Mouse (Mus musculus): ENCODE measurements at regions not wholly inside any gene's neighbourhood (a gene's known extent, or its start where the extent isn't known, plus 50 kb on each side); places are given as distances from the start of the nearest gene placed in this dataset.
A peak's percentile ranks its signal among the peaks of the same experiment; 100 is the strongest.
"Not testable (repeated sequence)": the region's sequence is repeated elsewhere in the genome, so short reads cannot be mapped to it uniquely, and the experiment has no call there.

GRCm38 (mm10) chr17:13504827-13505268 lies 150.5 kb downstream of the Tcp10c start:
- not testable (repeated sequence) for H3K36me3 ChIP-seq (ENCODE audit: control insufficient read depth, insufficient read depth, low read length); H3K4me3 ChIP-seq (ENCODE audit: low read depth, low read length); H3K9me3 ChIP-seq (ENCODE audit: control insufficient read depth, low read length); H3K4me2 ChIP-seq (ENCODE audit: low read depth, low read length, severe bottlenecking); H3K4me1 ChIP-seq (replicated peaks; ENCODE audit: control insufficient read depth, insufficient read depth, low read length); H3K9ac ChIP-seq (ENCODE audit: low read length); H3K27me3 ChIP-seq (ENCODE audit: control insufficient read depth, insufficient read depth, low read length); H3K27ac ChIP-seq (ENCODE audit: low read depth, low read length)
- DNase-seq (ENCODE audit: low spot score): peak; percentile 59
- WGBS: 43% methylated on average over 8 of the region's 9 CpGs
- peak; percentile 93 for ATAC-seq (replicated peaks; ENCODE audit: low FRiP score)

DNA sequence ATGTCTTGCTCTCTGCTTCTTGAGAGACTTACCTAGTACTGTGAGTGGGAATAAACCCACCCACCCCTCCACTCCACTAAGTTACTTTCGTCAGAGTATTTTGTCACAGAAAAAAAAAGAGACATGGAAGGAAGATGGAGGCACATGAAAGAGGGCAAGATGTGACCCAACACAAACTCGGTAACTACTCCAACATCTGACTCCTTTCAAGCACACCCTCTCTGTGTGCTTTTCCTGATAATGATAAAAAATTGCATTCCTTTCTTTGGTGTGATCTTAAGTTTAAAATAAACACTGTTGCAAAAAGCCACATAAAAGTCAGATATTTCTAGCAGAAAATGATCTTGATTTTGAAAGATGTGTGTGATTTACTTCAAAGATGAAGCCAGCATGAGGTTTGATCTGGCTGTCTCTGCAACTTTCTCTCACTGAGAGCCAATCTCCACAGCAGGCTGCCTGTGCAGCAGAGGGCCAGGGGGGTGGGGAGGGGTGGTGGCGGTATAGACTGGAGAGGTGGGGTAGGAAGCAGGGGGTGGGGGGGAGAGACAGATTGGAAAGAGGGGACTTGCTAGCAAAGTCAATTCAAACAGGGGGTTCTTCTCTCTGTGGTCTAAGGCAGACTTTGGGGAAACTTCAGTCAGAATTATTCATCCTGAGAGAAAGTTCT lies 153.2 kb downstream of the Tcp10c start:
- not testable (repeated sequence) for H3K36me3 ChIP-seq (ENCODE audit: control insufficient read depth, insufficient read depth, low read length); DNase-seq (ENCODE audit: low spot score)

DNA sequence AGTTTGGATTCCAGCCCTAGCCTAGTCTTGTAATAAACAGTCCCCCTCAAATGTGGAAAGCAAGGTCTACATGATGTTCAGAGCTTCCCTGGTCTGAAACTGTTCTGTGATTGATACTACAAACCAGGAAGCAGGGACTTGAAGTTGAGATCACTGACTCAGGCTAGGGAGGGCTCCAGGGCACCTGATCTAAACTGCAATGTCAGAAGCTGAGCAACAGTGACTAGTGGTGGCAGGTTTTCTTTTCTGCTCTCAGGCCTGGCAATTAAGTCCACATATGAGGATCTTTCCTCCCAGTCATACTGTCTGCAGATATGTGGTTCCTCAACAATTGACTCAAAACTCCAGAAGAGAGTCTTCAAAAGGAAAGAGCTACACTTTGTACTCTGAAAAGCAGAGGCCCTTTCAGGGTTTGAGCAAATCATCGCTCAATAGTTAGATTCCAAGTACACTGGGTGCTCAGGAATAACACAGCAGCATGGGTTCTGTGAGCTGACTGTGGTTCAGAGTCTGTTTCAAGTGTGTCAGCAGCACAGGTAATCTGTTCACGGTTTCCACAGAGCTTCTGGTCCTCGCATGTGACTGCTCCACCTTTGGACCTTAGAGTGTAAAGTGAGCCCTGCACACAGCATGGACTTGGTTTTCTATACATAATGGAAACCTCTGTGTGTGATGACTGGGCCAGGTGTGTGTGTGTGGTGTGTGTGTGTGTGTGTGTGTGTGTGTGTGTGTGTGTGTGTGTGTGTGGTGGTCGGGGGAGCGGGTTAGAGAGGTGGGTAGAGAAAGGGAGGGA lies 165.2 kb downstream of the Tcp10c start:
- not testable (repeated sequence) for H3K36me3 ChIP-seq (ENCODE audit: control insufficient read depth, insufficient read depth, low read length); H3K27me3 ChIP-seq (ENCODE audit: control insufficient read depth, insufficient read depth, low read length); H3K4me2 ChIP-seq (ENCODE audit: low read depth, low read length, severe bottlenecking); H3K9ac ChIP-seq (ENCODE audit: low read length); ATAC-seq (replicated peaks; ENCODE audit: low FRiP score); DNase-seq (ENCODE audit: low spot score); H3K4me1 ChIP-seq (replicated peaks; ENCODE audit: control insufficient read depth, insufficient read depth, low read length); H3K9me3 ChIP-seq (ENCODE audit: control insufficient read depth, low read length); H3K4me3 ChIP-seq (ENCODE audit: low read depth, low read length); H3K27ac ChIP-seq (ENCODE audit: low read depth, low read length)
- 92% methylated on average over 4 of the region's 5 CpGs for WGBS

More for the DNA sequence above, 153.2 kb downstream of the Tcp10c start:
- 56% methylated on average over 2 of the region's 3 CpGs for WGBS
- not testable (repeated sequence) for H3K27me3 ChIP-seq (ENCODE audit: control insufficient read depth, insufficient read depth, low read length); H3K27ac ChIP-seq (ENCODE audit: low read depth, low read length); H3K4me1 ChIP-seq (replicated peaks; ENCODE audit: control insufficient read depth, insufficient read depth, low read length); H3K4me2 ChIP-seq (ENCODE audit: low read depth, low read length, severe bottlenecking); H3K9ac ChIP-seq (ENCODE audit: low read length); H3K9me3 ChIP-seq (ENCODE audit: control insufficient read depth, low read length); H3K4me3 ChIP-seq (ENCODE audit: low read depth, low read length); ATAC-seq (replicated peaks; ENCODE audit: low FRiP score)

- not testable (repeated sequence) for H3K27me3 ChIP-seq (ENCODE audit: control insufficient read depth, insufficient read depth, low read length); ATAC-seq (replicated peaks; ENCODE audit: low FRiP score); H3K9ac ChIP-seq (ENCODE audit: low read length); DNase-seq (ENCODE audit: low spot score); H3K27ac ChIP-seq (ENCODE audit: low read depth, low read length); H3K4me3 ChIP-seq (ENCODE audit: low read depth, low read length); H3K9me3 ChIP-seq (ENCODE audit: control insufficient read depth, low read length); H3K36me3 ChIP-seq (ENCODE audit: control insufficient read depth, insufficient read depth, low read length); H3K4me1 ChIP-seq (replicated peaks; ENCODE audit: control insufficient read depth, insufficient read depth, low read length); H3K4me2 ChIP-seq (ENCODE audit: low read depth, low read length, severe bottlenecking)
- 90% methylated on average over 5 of the region's 5 CpGs for WGBS
These were observed 178.2 kb downstream of the Tcp10c start for GRCm38 (mm10) chr17:13532579-13532978.

DNA sequence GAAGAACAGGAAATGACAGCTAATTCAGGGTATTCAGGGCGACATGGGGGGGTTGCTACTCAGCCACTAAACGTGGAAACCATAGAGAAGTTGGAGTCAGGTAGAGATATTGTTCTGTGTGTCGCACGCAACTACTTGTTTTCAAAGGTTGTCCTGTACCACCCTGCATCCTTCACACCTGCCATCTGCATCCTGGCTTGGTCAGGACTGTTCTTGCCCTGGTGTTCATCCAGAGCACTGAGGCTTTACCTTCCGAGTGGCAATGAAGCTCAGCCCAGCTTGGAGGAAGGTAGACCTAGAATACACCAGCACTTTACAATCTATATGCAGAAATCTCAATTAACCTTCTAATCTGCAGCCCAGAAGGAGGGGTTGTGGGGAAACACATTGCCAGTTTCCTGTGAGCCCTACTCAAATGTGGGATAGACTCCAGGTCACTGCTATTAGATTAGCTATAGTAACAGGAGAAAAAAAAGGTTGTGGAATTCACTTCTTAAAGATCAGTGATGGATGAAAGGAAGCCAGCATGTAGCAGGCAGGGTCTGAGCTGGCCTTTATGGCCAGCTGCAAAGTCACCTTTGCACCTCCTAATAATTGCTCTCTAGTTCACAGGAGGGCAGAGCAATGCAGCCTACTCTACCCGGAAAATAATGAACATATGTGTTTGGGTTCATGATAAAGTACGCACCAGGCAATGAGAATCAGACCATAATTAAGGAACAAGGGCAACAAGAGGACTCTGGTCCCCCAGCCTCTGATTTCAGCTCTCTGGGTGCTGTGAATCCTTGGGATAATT lies 186.3 kb downstream of the Tcp10c start:
- Histone ChIP-seq H3K4me3 (ENCODE audit: low read depth, low read length) (no peak overlapping the region), H3K4me1 (replicated peaks; ENCODE audit: control insufficient read depth, insufficient read depth, low read length) (no peaks in the 10 kb centered on the region), H3K9ac (ENCODE audit: low read length) (no peak overlapping the region), H3K27ac (ENCODE audit: low read depth, low read length) (no peak overlapping the region), H3K36me3 (ENCODE audit: control insufficient read depth, insufficient read depth, low read length) (no peaks in the 10 kb centered on the region), H3K9me3 (ENCODE audit: control insufficient read depth, low read length) (peaks cover 48% of the 10 kb centered on the region), H3K4me2 (ENCODE audit: low read depth, low read length, severe bottlenecking) (no peak overlapping the region), H3K27me3 (ENCODE audit: control insufficient read depth, insufficient read depth, low read length) (no peaks in the 10 kb centered on the region)
- 76% methylated on average over 7 of the region's 7 CpGs for WGBS
- no peak for DNase-seq (ENCODE audit: low spot score)
- ATAC-seq (replicated peaks; ENCODE audit: low FRiP score): 0 out of 2 replicates have a peak, but pooled peaks have one; percentile 8

GRCm38 (mm10) chr17:13541249-13541648 lies 186.9 kb downstream of the Tcp10c start:
- Histone ChIP-seq H3K9ac (ENCODE audit: low read length) (no peak overlapping the region), H3K9me3 (ENCODE audit: control insufficient read depth, low read length) (peaks cover 48% of the 10 kb centered on the region), H3K4me2 (ENCODE audit: low read depth, low read length, severe bottlenecking) (no peak overlapping the region), H3K4me1 (replicated peaks; ENCODE audit: control insufficient read depth, insufficient read depth, low read length) (no peaks in the 10 kb centered on the region), H3K27ac (ENCODE audit: low read depth, low read length) (no peak overlapping the region), H3K4me3 (ENCODE audit: low read depth, low read length) (no peak overlapping the region), H3K27me3 (ENCODE audit: control insufficient read depth, insufficient read depth, low read length) (no peaks in the 10 kb centered on the region), H3K36me3 (ENCODE audit: control insufficient read depth, insufficient read depth, low read length) (no peaks in the 10 kb centered on the region)
- no peak for DNase-seq (ENCODE audit: low spot score)
- ATAC-seq (replicated peaks; ENCODE audit: low FRiP score): 0 out of 2 replicates have a peak, but pooled peaks have one; percentile 1
- WGBS: 70% methylated on average over 12 of the region's 12 CpGs

DNA sequence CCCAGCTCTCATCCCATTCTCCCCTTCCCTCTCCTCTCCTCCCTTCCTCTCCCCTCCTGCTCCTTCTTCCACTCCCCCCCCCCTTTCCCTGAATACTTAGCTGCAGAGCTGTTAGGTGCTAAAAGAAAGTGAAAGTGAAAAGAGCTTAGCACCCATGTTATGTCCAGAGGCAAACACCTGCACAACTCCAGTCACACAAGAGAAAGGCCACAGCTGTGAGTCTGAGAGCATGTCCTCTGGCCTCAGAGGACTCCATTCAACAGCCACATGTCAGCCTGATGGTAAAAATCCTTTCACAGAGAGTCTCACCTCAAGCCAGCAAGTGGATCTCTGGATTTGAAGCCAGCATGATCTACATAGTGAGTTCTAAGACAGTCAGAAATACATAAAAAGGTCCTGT lies 187.9 kb downstream of the Tcp10c start:
- peaks cover 58% of the 10 kb centered on the region for H3K9me3 ChIP-seq (ENCODE audit: control insufficient read depth, low read length)
- no peaks in the 10 kb centered on the region for H3K4me1 ChIP-seq (replicated peaks; ENCODE audit: control insufficient read depth, insufficient read depth, low read length)
- H3K4me2 ChIP-seq (ENCODE audit: low read depth, low read length, severe bottlenecking): no peak overlapping the region
- H3K27ac ChIP-seq (ENCODE audit: low read depth, low read length): no peak overlapping the region
- ATAC-seq (replicated peaks; ENCODE audit: low FRiP score) (no peak), DNase-seq (ENCODE audit: low spot score) (no peak)
- no peaks in the 10 kb centered on the region for H3K36me3 ChIP-seq (ENCODE audit: control insufficient read depth, insufficient read depth, low read length)
- no peak overlapping the region for H3K4me3 ChIP-seq (ENCODE audit: low read depth, low read length)
- no peaks in the 10 kb centered on the region for H3K27me3 ChIP-seq (ENCODE audit: control insufficient read depth, insufficient read depth, low read length)
- H3K9ac ChIP-seq (ENCODE audit: low read length): no peak overlapping the region

DNA sequence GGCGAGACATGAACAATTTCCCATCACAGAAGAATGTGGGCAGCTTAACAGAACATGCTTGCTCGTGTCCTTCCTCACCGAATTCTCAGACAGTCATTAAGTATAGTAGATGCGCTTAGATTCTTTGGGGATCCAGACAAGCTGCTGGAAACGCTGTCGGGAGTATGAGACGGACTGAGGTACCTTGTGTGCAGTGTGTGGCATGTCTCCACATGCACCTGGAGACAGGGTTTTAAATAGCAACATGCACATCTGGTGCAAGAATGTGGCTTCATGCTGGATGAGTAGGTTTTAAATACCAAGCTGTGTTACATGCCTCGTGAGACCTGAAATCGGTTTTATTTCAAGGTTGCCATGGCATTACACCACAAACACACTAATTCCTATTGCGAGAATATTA lies 188.5 kb downstream of the Tcp10c start:
- Histone ChIP-seq H3K4me2 (ENCODE audit: low read depth, low read length, severe bottlenecking) (no peak overlapping the region), H3K4me3 (ENCODE audit: low read depth, low read length) (no peak overlapping the region), H3K36me3 (ENCODE audit: control insufficient read depth, insufficient read depth, low read length) (no peaks in the 10 kb centered on the region), H3K27ac (ENCODE audit: low read depth, low read length) (no peak overlapping the region), H3K27me3 (ENCODE audit: control insufficient read depth, insufficient read depth, low read length) (no peaks in the 10 kb centered on the region), H3K9ac (ENCODE audit: low read length) (no peak overlapping the region), H3K4me1 (replicated peaks; ENCODE audit: control insufficient read depth, insufficient read depth, low read length) (no peaks in the 10 kb centered on the region), H3K9me3 (ENCODE audit: control insufficient read depth, low read length) (peaks cover 62% of the 10 kb centered on the region)
- 85% methylated on average over 10 of the region's 10 CpGs for WGBS
- ATAC-seq (replicated peaks; ENCODE audit: low FRiP score) (no peak), DNase-seq (ENCODE audit: low spot score) (no peak)
